Mouse (Mus musculus): ENCODE results near the gene Ap3b1.

Ap3b1 gene

DNA sequence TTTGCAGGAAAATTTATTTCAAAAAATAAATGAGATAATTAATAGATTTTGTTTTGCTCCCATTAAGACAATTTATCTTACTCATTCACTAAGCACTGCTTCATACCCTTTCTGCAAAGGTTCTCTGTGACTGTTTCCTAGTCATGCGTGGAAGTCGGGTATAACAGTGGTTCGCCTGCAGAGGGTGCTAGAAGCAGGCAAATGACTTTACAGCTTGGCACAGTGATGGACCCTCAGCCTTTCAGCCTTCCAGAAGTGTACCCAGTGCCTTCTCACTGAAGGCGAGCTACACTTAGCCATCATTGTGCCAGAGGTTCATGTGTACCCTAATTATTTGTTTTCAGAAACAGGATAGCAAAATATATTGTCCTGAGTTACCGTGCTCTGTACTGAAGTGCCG is 92.5 kb downstream of the Ap3b1 start:
- DNase-seq (ENCODE audit: low spot score in 2 of 2) = no peak

DNA sequence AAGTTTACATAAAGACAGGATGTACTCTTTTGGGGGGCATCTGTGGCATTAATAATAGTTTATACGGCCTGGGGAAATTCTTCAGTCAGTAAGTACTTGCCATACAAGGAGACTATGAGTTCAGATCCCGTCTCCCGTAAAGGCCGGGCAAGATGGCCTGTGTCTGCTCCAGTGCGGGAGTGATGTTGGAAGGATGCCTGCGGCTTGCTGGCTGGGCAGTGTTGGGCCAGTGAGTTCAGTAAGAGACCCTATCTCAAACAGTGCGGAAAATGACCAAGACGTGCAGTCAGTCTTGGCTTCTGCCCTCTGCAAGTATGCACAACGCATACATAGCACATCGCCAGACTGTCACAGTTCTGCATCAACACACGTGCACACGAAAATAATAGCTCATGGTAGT is 95.4 kb downstream of the Ap3b1 start:
- no peak for DNase-seq (ENCODE audit: low spot score in 2 of 2)

DNA sequence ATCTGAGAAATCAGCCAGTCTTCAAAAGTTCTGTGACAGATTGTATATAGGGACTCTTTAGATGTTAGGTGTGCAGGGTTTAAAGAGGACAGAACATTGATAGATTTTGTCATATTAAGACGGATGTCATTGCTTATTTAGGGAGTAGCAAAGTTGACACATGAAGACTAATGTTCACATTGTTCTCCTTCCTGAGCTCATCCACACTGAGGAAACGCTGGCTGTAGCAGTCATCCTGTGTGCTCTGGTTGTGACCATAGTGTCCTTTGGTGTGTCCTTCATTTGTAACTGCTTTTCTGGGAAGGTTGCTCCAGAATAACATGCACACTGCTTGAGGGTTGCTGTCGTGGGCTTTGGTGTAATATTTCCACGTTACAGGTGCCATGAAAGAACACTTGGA is 100.4 kb downstream of the Ap3b1 start:
- DNase-seq (ENCODE audit: low spot score in 2 of 2) = no peak

DNA sequence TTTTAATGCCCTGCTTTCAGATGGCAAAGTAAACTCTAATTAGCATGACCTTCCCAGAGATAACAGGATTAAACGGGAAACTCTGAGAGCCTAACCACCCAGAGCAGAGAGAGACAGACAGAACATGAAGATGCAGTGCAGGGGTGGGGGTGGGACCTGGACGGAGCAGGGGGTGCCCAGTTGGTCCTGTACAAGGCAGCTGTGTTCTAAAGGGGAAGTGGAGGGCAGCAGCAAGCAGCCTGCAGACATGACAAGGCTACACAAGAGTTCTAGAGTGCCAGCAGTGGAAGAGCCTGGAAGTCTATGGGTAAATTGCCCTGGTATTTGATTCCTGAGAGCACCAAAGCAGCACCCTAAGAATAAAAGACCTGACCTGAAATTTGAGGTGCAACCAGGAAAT is 105.5 kb downstream of the Ap3b1 start:
- no peak for DNase-seq (ENCODE audit: low spot score in 2 of 2)

DNA sequence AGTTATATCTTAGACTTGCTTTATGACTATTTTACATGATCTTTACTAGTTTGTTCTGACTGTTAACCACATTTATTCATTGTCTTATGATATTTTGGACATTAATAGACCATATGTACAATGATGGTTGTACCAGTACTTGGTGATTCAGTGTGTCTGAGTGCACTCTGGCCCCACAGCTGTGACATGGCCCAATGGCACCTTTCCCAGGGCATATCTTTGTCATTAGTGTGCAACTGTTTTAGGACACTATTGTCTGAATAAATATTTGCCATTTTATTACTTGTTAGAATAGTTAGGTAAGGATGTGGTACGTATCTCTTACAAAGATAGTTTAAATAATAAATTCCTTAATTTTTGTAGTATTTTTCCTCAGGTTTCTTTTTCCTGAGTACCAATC is 109.8 kb downstream of the Ap3b1 start:
- DNase-seq (ENCODE audit: low spot score in 2 of 2) = no peak

DNA sequence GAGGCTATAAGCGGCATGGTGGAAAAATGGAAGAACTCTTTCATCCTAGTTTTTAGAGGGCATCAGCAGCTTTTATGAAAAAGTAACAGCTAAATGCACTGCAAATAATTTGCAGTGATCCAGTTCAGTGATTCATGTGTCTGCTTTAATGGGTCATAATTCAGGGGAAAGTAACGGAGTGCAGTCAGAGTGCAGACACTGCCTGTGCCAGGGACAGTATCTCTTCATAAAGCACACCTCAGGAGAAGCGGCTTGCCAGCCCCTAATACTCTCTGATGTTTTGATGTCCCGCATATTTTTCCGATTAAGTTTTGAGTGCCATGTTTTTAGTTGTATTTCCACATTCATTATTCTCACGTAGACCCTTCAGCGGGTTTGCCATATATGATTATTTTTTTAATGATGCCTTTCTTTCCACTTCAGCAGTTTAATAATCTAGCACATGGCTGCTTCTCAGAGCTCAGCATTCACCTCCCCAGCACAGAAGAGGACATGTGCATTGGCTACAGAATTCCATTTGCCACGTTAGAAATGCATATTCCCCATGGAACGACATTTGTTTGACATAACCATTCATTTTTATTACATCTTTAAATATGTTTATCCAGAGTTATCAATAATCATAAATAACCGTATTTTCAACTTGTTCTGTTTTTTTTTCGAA is 112.4 kb downstream of the Ap3b1 start:
- no peak for DNase-seq (ENCODE audit: low spot score in 2 of 2)

DNA sequence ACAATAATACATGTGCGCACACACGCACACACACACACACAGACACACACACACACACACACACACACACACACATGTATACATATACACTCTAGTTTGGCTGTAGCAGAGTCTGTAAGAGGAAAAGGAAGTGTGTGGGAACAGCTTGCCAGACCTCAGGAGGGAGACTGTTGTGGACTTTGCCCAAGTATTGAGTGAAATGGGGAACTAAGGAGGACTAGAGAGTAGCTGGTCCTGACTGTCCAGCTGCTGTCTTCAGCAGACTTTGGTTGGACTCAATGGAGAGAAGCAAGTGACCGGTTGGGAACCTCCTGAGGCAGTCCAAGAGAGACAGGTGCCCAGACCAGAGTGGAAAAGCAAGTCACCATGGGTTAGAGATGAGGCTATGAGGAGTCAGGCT is 117.4 kb downstream of the Ap3b1 start:
- DNase-seq (ENCODE audit: low spot score in 2 of 2) = no peak

DNA sequence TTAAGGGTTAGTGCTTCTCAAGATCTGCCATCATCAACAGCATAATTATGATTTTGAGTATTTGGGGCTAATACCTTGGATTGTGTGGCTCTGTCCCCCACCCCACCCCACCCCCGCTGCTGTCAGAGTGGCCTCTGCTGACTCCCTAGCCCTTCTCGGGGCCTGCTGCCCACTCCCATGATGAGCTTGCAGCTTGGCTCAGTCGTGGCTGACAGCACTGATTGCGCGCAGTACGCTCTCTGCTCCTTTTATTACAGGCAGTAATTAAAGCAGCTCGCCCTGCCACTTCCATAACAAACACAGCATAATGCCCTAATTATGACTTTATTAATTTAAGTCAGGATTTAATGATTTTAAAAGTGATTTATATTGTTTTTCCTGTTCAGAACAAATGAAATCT is 121.5 kb downstream of the Ap3b1 start:
- no peak for DNase-seq (ENCODE audit: low spot score in 2 of 2)

DNA sequence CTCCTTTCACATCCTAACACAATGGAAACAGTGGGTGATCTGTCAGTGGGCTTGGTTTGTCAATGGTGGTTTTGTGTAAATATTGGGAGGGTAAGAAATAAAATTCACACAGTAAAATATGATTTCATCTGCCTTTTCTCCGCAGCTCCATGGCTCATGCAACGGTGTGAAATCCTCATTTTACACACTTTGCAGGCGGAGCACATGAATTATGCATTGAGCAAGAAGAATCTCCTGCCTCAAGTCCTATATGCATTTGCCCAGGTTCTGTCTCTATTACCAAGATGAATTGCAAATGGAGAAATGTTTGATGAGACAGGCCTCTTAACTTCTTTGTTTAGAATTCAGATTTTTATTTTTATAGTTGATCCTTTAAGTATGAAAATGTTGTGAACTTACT is 131.9 kb downstream of the Ap3b1 start:
- no peak for DNase-seq (ENCODE audit: low spot score in 2 of 2)

DNA sequence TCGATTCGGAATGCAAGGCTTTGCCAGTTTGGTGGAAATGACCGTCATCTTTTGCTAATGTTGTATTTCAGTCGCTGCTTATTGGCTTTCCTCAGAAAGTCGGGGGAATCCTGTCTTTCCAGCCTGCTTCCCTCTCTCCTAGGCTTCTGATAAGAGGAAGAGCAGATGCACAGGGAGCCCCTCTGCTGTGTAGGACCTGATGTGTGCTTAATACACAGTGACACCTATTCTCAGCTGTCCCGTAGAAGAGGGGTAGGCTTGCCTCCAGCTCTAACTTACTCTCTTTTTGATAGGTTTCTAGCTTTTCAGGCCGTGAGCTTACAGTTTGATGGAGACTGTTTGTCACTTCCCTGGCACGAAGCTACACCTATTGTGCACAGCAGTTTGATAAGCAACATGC is 132.4 kb downstream of the Ap3b1 start:
- DNase-seq (ENCODE audit: low spot score in 2 of 2) = no peak

DNA sequence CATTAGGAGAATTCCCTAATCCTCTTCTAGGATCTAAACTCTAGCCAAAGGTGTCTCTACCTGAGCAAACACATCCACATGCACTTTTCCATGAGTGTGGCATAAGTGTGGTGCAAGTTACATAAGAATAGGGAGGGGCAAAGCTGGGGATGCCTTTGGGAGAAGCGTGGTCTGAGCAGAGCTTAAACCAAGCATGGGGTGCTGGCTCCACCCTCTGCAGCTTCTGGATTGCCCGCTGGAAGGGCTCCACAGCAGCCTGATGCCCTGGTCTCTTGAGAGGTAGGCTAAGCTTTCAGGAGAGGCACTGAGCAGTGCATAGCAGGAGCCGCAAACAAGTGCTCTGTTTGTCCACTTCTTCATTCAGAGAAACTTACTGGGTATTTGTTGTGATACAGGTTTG is 138.8 kb downstream of the Ap3b1 start:
- DNase-seq (ENCODE audit: low spot score in 2 of 2) = no peak

DNA sequence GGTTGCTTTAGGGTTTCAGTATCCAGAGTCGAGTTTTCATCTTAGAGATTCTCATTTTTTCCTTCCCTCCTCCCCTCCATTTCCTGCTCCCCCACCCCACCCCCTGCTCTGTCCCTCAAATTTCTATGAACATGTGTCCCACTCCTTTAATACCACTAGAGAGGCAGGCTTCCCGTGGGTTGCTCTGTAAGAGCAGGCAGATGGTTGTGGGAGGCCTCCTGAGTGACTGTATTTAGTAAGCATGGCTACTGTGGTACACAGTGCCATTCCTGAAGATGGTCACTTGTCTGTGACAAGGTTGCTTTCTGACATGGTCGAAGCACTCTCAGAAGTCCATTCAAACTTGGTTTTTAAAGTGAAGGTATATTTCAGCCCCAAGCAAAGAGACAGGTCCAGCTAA is 147.7 kb downstream of the Ap3b1 start:
- DNase-seq (ENCODE audit: low spot score in 2 of 2) = no peak

DNA sequence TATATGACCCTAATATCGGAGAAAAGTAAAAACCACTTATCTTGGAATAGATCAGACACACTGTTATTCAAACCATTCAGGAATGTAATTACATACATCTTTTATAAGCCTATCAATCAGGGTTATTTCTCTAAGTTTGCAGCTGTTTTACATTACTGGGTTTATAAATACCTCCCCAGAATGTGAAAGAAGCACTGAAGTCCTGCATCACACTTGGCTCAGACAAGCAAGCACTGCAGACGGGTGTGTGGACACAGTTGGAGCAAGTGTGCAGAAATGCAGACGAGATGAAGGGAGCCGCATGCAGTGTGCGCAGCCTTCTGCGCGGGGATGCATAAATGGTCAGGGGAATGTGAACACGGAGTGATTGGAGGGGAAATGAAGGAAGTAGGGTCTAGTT is 149.6 kb downstream of the Ap3b1 start:
- no peak for DNase-seq (ENCODE audit: low spot score in 2 of 2)

DNA sequence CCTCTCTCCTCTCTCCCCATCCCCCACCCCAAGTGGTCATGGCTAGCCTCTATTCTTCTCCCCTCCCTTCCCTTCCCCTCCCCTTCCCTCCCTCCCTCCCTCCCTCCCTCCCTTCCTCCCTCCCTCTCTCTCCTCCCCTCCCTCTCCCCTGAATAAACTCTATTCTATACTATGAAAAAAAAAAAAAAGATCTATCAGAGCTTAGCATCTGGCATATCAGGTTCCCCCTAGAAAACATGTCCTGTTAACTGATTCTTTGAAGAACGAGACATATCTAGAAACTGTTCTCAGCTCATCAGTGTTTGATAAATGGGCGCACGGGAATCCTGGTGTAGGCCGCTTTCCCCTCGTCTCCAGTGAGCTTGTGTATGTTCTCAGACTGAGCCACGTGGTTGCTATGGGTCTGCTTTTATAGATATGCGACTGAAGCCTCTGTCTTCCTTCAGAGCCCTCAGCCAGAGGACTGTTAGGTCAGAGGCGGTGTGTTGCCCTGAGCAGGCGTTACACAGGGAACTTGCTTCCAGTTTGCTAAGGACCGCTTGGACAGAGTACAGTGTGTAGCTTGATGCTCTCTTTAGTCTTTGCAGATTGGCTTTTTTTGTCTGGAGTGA is 154.5 kb downstream of the Ap3b1 start:
- DNase-seq (ENCODE audit: low spot score in 2 of 2) = no peak

DNA sequence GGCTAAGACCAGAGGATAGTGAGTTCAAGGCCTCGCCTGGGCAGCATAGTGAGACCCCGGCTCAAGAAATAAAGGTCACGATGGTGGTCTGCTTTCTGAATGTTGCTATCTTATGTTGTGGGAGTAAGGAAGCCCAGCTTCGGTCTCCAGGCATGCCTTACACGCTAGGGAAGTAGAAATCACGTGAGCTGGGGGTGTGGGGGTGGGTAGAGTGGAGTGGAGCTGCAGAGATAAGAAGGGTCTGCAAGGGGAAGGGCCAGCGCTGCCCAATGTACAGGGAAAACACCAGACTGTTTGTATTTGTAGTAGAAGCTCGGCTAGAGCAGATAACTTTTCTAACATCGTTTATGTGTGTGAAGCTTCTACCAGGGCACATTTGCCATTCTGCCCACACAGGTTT is 155.1 kb downstream of the Ap3b1 start:
- DNase-seq (ENCODE audit: low spot score in 2 of 2) = no peak

DNA sequence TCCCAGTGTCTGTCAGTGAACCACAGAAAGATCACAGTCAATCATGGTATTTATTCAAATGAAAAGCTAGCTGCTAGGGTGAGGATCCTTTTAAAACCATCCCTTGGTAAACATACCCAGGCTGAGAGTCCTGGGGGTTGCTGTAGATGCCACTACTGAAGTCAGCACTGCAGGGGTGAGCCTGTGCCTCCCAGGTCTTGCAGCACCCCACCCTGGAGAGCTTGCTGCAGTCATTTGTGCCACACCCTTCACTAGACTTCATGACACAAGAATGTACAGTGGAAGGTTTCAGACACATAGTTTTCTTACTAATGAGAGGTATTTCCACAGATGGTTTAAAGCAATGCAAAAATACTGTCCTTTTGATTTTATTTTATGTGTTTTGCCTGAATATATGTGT is 156.2 kb downstream of the Ap3b1 start:
- DNase-seq (ENCODE audit: low spot score in 2 of 2) = no peak

DNA sequence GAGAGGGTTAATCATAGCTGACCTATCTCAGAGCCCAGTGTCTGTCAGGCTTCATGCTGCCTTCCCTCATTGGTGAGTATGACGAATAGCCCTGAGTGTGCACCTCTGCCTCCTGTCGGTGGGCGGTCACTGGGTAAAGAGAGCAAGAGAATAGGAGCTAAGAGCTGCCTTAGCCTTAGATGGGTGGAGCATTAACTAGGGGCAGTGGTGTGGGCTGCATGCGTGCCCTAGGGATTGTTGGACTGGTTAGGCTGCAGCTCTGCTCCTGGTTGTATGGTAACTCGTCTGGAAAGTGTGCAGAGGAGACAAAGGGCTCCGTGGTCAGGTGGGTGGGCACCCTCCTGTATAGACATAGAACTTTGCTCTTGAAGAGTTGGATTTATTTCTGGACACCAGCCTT is 157.8 kb downstream of the Ap3b1 start:
- no peak for DNase-seq (ENCODE audit: low spot score in 2 of 2)

DNA sequence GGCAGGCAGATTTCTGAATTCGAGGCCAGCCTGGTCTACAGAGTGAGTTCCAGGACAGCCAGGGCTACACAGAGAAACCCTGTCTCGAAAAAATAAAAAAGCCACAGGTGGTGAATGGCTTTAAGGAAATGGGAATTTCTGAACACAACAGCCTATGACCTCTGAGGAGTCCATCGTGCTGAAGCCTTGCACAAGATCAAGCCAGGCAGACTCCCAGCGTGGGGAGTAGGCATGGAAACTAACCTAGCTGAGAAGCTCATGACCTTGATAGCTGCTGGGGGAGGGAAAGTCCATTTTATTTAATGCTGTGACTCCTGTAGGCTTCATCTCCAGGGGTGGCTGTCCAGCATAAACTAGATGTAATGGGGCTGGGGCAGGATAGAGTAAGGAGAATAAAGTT is 159.4 kb downstream of the Ap3b1 start:
- no peak for DNase-seq (ENCODE audit: low spot score in 2 of 2)

DNA sequence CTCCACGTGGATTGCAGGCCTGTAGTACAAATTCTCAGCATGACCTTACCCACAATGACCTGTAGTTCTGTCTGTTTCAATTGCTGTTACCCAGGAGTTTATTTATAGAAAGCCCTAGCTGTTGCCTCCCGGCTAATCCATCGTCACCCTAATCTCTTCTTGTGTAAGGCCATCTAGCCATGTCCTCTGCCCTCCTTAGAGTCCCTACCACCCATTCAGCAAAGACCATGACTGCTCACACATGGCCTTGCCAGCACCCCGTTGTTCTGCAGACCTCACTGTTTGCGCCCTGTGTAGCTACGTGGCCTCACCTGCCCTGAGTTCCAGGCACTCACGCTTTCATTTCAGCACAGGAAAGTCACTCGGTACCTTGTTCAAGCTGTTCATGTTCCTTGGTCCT is 160.5 kb downstream of the Ap3b1 start:
- DNase-seq (ENCODE audit: low spot score in 2 of 2) = no peak

DNA sequence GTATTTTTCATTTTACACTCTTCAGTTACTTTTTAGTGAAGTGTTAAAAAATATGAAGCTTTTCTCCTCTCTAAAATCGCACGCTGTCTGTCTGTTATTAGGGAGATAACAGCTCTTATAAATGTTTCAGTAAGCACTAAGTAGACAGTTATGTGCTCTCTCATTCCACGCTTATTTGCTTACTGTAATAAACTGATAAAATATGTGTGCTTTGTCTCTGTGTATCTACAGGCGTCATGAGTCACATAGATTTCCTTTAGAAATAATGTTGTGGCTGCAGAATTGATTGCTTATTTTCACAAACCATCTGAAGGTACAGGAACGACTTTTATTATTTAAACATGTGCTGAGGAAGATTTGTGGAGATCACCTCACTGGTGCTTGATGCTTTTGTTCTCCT is 164.5 kb downstream of the Ap3b1 start:
- DNase-seq (ENCODE audit: low spot score in 2 of 2) = no peak

DNA sequence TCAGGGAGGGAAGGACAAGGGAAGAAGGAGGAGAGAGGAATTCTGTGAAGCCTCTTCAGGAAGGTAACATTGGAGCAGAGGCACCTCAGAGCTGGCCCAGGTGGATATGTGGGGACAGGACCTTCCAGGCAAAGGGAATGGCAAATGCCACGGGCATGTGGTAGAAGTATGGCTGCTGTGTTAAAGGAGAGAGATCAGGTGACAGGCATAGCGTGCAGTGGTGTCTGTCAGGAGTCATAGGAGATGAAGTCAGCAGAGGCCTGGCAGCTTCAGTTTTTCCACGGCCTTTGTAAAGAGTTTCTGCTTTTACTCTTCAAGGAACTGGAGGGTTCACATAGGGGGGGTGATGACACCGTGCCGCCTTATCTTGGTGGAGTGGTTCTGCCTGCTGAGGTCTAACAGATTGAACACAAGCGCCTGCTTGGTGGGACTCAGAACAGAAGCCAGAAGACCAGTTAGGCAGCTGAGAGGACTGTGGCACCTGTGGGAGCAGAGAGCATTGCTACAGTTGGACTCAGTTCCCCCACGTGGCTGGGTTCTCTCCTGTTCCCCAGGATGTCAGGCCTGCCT is 166.0 kb downstream of the Ap3b1 start:
- DNase-seq (ENCODE audit: low spot score in 2 of 2) = no peak

DNA sequence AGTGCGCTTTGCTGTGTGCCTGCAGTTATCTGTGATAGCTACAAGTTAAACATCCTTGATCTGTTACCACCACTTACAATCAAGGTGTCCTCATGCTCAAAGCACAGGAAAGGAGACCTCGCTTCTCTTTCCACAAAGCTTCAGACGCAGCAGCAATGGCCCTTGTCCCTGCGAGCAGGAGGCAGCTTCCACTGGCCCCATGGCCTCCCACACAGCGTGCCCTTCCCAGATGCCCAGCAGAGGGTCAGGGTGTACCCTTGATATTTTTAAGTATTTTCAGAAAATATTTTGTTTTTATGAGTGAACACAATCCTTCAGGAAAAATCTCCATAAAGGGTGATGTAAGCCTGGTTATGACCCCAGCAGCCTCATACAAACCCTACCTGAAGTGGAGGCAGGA is 170.4 kb downstream of the Ap3b1 start:
- DNase-seq (ENCODE audit: low spot score in 2 of 2) = no peak

DNA sequence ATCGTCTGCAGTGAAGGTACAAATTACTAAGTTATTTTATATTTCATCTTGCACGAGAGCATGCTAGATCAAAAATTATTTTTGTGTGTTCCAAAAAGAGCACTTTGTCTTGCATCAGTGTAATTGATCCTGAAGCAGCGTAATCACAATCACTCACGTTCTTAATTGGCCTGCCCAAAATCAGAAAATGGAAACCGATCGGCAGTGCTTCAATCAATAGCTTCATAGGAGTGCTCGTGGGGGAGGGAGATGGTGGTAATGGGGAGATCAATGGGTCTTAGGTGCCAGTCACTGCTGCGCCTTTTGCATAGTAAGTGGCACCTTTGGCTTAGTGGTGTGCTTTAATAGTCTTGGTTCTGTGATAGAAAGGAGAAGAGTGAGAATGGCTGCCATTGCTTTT is 174.8 kb downstream of the Ap3b1 start:
- DNase-seq (ENCODE audit: low spot score in 2 of 2) = no peak

DNA sequence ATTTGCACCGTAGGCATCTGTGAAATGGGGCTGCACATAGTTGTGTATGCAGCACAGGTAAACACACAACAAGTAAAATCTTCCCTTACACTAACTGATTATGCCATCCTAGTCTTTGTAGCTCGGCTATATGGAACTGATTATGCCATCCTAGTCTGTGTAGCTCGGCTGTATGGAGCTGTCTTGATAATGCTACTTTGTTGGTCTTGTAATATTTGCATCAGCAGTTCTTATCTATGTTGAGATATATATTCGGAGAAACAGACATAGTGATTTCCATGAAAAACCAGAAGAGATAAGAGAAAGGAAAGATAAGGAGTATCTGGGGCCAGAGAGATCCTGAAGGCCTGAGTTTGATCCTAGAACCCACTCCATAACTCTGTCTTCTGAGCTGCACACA is 178.6 kb downstream of the Ap3b1 start:
- DNase-seq (ENCODE audit: low spot score in 2 of 2) = no peak

All from urinary bladder, postnatal 36 days (tissue).